Comparison of ENCODE assay signal across 8 mouse cellular contexts in the genomic region with DNA sequence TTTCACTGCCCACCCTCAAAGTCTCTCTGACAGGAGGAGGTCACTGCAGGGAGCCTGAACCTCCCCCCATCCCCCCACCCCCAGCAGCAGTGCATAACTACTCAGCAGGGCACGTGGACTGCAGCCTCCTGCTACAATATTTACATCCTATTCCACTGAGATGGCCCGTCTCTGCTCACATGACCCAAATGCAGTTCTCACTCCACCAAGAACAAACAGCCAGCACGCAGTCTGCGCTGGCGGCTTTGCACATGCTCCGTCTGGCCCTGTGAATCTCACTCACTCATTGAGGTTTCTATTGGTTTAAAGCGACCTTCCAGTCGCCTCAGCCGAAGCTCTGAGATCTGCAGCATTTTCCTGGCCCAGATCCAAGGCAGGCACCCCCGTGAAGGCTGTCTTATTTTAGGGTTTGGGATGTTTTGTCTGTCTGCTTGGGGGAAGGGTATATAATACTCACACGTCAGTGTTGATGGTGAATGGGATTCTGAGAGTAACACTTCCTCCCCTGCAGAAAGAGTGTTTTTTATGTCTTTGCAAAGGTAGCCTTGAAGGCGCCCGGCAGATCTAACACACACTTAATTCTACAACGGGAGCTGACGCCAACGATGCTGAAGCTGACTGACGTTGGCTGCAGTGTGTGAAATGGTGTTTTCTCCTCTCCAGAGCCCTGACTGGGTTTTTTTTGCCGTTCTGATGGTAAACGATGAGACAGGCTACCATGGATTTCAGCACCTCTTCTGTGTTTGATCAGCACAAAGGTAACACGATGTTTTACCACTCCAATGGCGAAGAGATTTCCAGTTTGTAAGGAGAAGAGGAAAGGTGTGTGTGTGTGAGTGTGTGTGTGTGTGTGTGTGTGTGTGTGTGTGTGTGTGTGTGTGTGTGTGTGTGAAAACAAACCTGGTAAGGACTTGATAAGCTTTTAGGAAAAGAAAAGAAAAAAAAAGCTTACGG. TPM values are rescaled to one million over a fixed set of nuclear protein-coding genes. Genes with fewer than 3 reads are reported as not detected.
DNase-seq lines count a peak whose midpoint lies in the region; ATAC-seq and TF ChIP-seq lines count a peak whose summit lies in the region.

A gene (plus strand): TSS at position 227 of the 954 bp plus-strand sequence.

- 0 out of 2 replicates have a peak, but pooled peaks cover 7% of the 10 kb centered on the region for H3K9me3 ChIP-seq in heart, postnatal 0 days (replicated peaks; ENCODE audit: control insufficient read depth, low read length)
- H3K9me3 ChIP-seq in liver, embryonic 11.5 days (ENCODE audit: control insufficient read depth, low read length), result no peaks in the 10 kb centered on the region
- H3K9me3 ChIP-seq in stomach, postnatal 0 days (ENCODE audit: control insufficient read depth, low read length), result no peaks in the 10 kb centered on the region

- H3K36me3 ChIP-seq in heart, postnatal 0 days (replicated peaks; ENCODE audit: control insufficient read depth, insufficient read depth, low read length), result no peaks in the 10 kb centered on the region
- H3K36me3 ChIP-seq in liver, embryonic 11.5 days (ENCODE audit: control insufficient read depth, insufficient read depth, low read length), result no peaks in the 10 kb centered on the region
- no peaks in the 10 kb centered on the region for H3K36me3 ChIP-seq in stomach, postnatal 0 days (ENCODE audit: control insufficient read depth, insufficient read depth, low read length)

- peaks cover 8% of the 10 kb centered on the region; the same call in 1 of the 2 replicates for H3K4me1 ChIP-seq in heart, postnatal 0 days (ENCODE audit: control insufficient read depth, insufficient read depth)
- peaks cover 3% of the 10 kb centered on the region; the same call in 1 of the 2 replicates for H3K4me1 ChIP-seq in liver, embryonic 11.5 days (replicated peaks; ENCODE audit: control insufficient read depth, insufficient read depth, low read length)
- no peaks in the 10 kb centered on the region for H3K4me1 ChIP-seq in stomach, postnatal 0 days (replicated peaks; ENCODE audit: control insufficient read depth, insufficient read depth)

- WGBS in heart, postnatal 0 days, result 12% methylated on average over 22 of the region's 22 CpGs
- WGBS in liver, embryonic 11.5 days, result 33% methylated on average over 22 of the region's 22 CpGs
- WGBS in stomach, postnatal 0 days, result 14% methylated on average over 22 of the region's 22 CpGs

- peak within 1 kb of the TSS; percentile 54 for H3K4me2 ChIP-seq in heart, postnatal 0 days (ENCODE audit: low read depth, low read length)
- peak within 1 kb of the TSS; percentile 44 for H3K4me2 ChIP-seq in liver, embryonic 11.5 days
- peak within 1 kb of the TSS; percentile 48 for H3K4me2 ChIP-seq in stomach, postnatal 0 days (replicated peaks; ENCODE audit: low read depth)

- TF ChIP-seq EP300 in heart, postnatal 0 days (IDR thresholded peaks at IDR 0.05; ENCODE audit: low read depth), result no peak
- TF ChIP-seq EP300 in stomach, postnatal 0 days (optimal IDR thresholded peaks at IDR 0.05), result no peak

- DNase-seq in heart, adult 18-20 months, result peak; percentile 16 to 29
- no peak for DNase-seq in heart, adult 9 months (ENCODE audit: low spot score in 2 of 2)
- peak; percentile 59 for DNase-seq in embryo, embryonic 9.5 days (ENCODE audit: extremely low spot score)
- DNase-seq in heart, postnatal 0 days (ENCODE audit: low spot score), result peak; percentile 27
- DNase-seq in kidney, postnatal 14 days, result peak; percentile 41
- peak; percentile 52 for DNase-seq in liver, embryonic 11.5 days (ENCODE audit: low spot score)
- DNase-seq in naive thymus-derived CD4-positive, alpha-beta T cell, adult 2 months (ENCODE audit: low read depth), result peak; percentile 85
- DNase-seq in stomach, postnatal 0 days (ENCODE audit: low spot score), result peak; percentile 83

- 0 out of 2 replicates have a peak, but pooled peaks cover 3% of the 10 kb centered on the region for H3K27me3 ChIP-seq in heart, postnatal 0 days (ENCODE audit: control insufficient read depth, insufficient read depth, low read length)
- no peaks in the 10 kb centered on the region for H3K27me3 ChIP-seq in liver, embryonic 11.5 days (replicated peaks; ENCODE audit: control insufficient read depth, insufficient read depth, low read length)
- no peaks in the 10 kb centered on the region for H3K27me3 ChIP-seq in stomach, postnatal 0 days (ENCODE audit: control insufficient read depth, insufficient read depth, low read length)

- peak within 1 kb of the TSS; percentile 45; the same call in 1 of the 2 replicates for H3K27ac ChIP-seq in heart, postnatal 0 days (ENCODE audit: low read depth)
- 0 out of 2 replicates have a peak within 1 kb of the TSS, but pooled peaks have one; percentile 6 for H3K27ac ChIP-seq in liver, embryonic 11.5 days (ENCODE audit: low read depth, low read length)
- H3K27ac ChIP-seq in stomach, postnatal 0 days (replicated peaks), result no peak within 1 kb of the TSS

- no peak for TF ChIP-seq CTCF in heart, postnatal 0 days (IDR thresholded peaks at IDR 0.05; ENCODE audit: low read depth)
- no peak for TF ChIP-seq CTCF in stomach, postnatal 0 days (IDR thresholded peaks at IDR 0.05; ENCODE audit: low read depth)

- H3K9ac ChIP-seq in heart, postnatal 0 days (replicated peaks; ENCODE audit: low read depth, low read length), result 0 out of 2 replicates have a peak within 1 kb of the TSS, but pooled peaks have one; percentile 17
- H3K9ac ChIP-seq in liver, embryonic 11.5 days (ENCODE audit: low read depth, low read length), result no peak within 1 kb of the TSS
- no peak within 1 kb of the TSS for H3K9ac ChIP-seq in stomach, postnatal 0 days (ENCODE audit: low read length)

- peak within 1 kb of the TSS; percentile 19 for H3K4me3 ChIP-seq in heart, postnatal 0 days (ENCODE audit: low read depth, low read length)
- no peak within 1 kb of the TSS for H3K4me3 ChIP-seq in liver, embryonic 11.5 days (ENCODE audit: low read depth, low read length)
- no peak within 1 kb of the TSS for H3K4me3 ChIP-seq in stomach, postnatal 0 days (ENCODE audit: low read depth, low read length)

- peak; percentile 72 for ATAC-seq in heart, postnatal 0 days (ENCODE audit: insufficient read depth, low read depth)
- ATAC-seq in liver, embryonic 11.5 days (replicated peaks; ENCODE audit: low FRiP score), result peak; percentile 63
- peak; percentile 93 for ATAC-seq in stomach, postnatal 0 days (ENCODE audit: low FRiP score, low TSS enrichment)

RNA-seq across cellular contexts. Expression of the gene that starts here (rescaled TPM):
- total RNA-seq in heart, adult 18-20 months (2021), result 1 to 10 TPM; 1.3 to 2.3 TPM
- not detected in 2 replicates for total RNA-seq in heart, postnatal 0 days (2014; rRNA removed; ENCODE audit: low replicate concordance)
- 0.05 and 0.07 TPM in 2 replicates for polyA plus RNA-seq in heart, postnatal 0 days (2015; fragmentation: Nextera tagmentation; extraction: Ambion mirVana)
- polyA plus RNA-seq in liver, embryonic 11.5 days (2014; fragmentation: Nextera tagmentation; extraction: Ambion mirVana), result 0.11 and 0.40 TPM in 2 replicates
- 0.08 and 0.33 TPM in 2 replicates for polyA plus RNA-seq in stomach, postnatal 0 days (2015; fragmentation: Nextera tagmentation; extraction: Ambion mirVana)

Comparison
In these comparisons a context has a peak if more than half of its experiments do, and no peak if none do; other contexts are left out.
1. DNase-seq: peak in heart, adult 18-20 months (2 of 2), embryo, embryonic 9.5 days (single experiment), kidney, postnatal 14 days (single experiment) and naive thymus-derived CD4-positive, alpha-beta T cell, adult 2 months (single experiment); none in heart, adult 9 months (0 of 2).
2. Peak in DNase-seq, ATAC-seq, H3K4me3 ChIP-seq, H3K27ac ChIP-seq, H3K9ac ChIP-seq and H3K4me2 ChIP-seq in heart, postnatal 0 days; RNA of the gene not detected or under 1 TPM.
3. Peak in DNase-seq, ATAC-seq, H3K27ac ChIP-seq and H3K4me2 ChIP-seq in liver, embryonic 11.5 days; RNA of the gene not detected or under 1 TPM.
4. Peak in DNase-seq, ATAC-seq and H3K4me2 ChIP-seq in stomach, postnatal 0 days; RNA of the gene not detected or under 1 TPM.
5. Peak in every context shown above with its lines, with median percentiles within 50 percentile points of each other: ATAC-seq and H3K4me2 ChIP-seq.